21 mouse cellular contexts compared by ENCODE assay signal in the genomic region with DNA sequence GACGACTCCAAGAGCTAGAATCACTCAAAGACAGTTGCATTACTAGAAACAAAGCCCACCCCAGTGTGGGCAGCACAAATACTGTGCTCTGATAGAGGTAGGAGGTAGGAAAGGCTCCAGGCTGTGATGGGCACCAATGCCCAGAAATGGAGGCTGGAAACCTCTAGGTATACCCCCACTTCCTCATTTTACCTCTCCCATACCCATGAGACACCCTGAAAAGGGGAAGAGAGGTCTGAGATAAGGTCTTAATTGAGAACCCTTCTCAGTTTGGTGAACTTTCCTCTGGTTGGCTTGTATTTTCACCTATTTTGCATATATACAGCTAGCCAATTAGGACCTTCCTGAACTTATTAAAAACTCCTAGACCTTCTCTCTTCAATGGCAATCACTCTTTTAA. TPM values are rescaled to one million over a fixed set of nuclear protein-coding genes. Genes with fewer than 3 reads are reported as not detected.
DNase-seq lines count a peak whose midpoint lies in the region; ATAC-seq and TF ChIP-seq lines count a peak whose summit lies in the region.
"Had no signal": no experiment of that assay in that cellular context is flagged by ENCODE, and none has a peak within 500 bp of the region (broad histone marks: within the 10 kb centered on the region; RNA-seq: fewer than 3 reads in every experiment).

No protein-coding gene starts in this region.

- no peak for TF ChIP-seq EP300 in CH12.LX (IDR thresholded peaks at IDR 0.05; ENCODE audit: low read length)

- no peak for DNase-seq in lung, postnatal 4 days
- DNase-seq in CH12.LX (ENCODE audit: extremely low read depth) = peak; percentile 25
- DNase-seq in urinary bladder, postnatal 10 days (ENCODE audit: low spot score) = no peak
- no peak for DNase-seq in adrenal gland, postnatal 4 days (ENCODE audit: low spot score in 2 of 2)
- DNase-seq: adrenal gland, adult 2 months; adrenal gland, postnatal 25 days; cerebellum, adult 2 months; cerebellum, postnatal 10 days; gastrocnemius, postnatal 10 days; heart, postnatal 4 days had no signal

- peaks cover 9% of the 10 kb centered on the region; the same call in 1 of the 2 replicates for H3K27me3 ChIP-seq in lung, embryonic 15.5 days
- no peaks in the 10 kb centered on the region for H3K27me3 ChIP-seq in CH12.LX (replicated peaks)

- no peaks in the 10 kb centered on the region for H3K9me3 ChIP-seq in lung, embryonic 15.5 days
- peaks cover 7% of the 10 kb centered on the region for H3K9me3 ChIP-seq in CH12.LX (replicated peaks; ENCODE audit: low read length)
- H3K9me3 ChIP-seq: embryonic facial prominence, embryonic 12.5 days; forebrain, embryonic 12.5 days; heart, embryonic 13.5 days; hindbrain, embryonic 13.5 days had no signal

- H3K9ac ChIP-seq in lung, embryonic 15.5 days = no peak overlapping the region
- H3K9ac ChIP-seq in CH12.LX (ENCODE audit: insufficient read depth, low read depth) = no peak overlapping the region
- H3K9ac ChIP-seq: embryonic facial prominence, embryonic 12.5 days; forebrain, embryonic 12.5 days; heart, embryonic 13.5 days; hindbrain, embryonic 13.5 days had no signal

- no peak for TF ChIP-seq RAD21 in CH12.LX (IDR thresholded peaks at IDR 0.05; ENCODE audit: low read depth, low read length)

- no peak for TF ChIP-seq POLR2A in CH12.LX (IDR thresholded peaks at IDR 0.05; ENCODE audit: low read depth, low read length)

- H3K27ac ChIP-seq in lung, embryonic 15.5 days = peak overlapping the region; percentile 84; the same call in 1 of the 2 replicates
- no peak overlapping the region for H3K27ac ChIP-seq in CH12.LX (ENCODE audit: insufficient read depth, low read depth)
- H3K27ac ChIP-seq: embryonic facial prominence, embryonic 12.5 days; forebrain, embryonic 12.5 days; heart, embryonic 13.5 days; hindbrain, embryonic 13.5 days; hindbrain, postnatal 0 days had no signal

- WGBS in lung, embryonic 15.5 days = 52% methylated on average over 1 of the region's 1 CpGs

- in situ Hi-C loops in CH12.LX (cut with MboI; ENCODE audit: low pct_ligation_motif_present, low pct_unique_long_range_greater_than_20kb, low sequenced_read_pairs) = no loop called here

- peaks cover 5% of the 10 kb centered on the region for H3K4me1 ChIP-seq in lung, embryonic 15.5 days
- H3K4me1 ChIP-seq in CH12.LX (ENCODE audit: control insufficient read depth in 1 of 2, insufficient read depth in 2 of 2) = peaks cover 0 to 9% of the 10 kb centered on the region in 2 experiments; a peak in 1 of 4 replicates

- dilution Hi-C loops in CH12.LX (cut with MboI; ENCODE audit: extremely low pct_ligation_motif_present, extremely low pct_unique_long_range_greater_than_20kb, low sequenced_read_pairs) = no loop called here

- H3K36me3 ChIP-seq in lung, embryonic 15.5 days = no peaks in the 10 kb centered on the region
- H3K36me3 ChIP-seq in CH12.LX (replicated peaks in 1 of 2; ENCODE audit: control insufficient read depth in 1 of 2, insufficient read depth in 1 of 2, low read length in 1 of 2) = no peaks in the 10 kb centered on the region
- H3K36me3 ChIP-seq: embryonic facial prominence, embryonic 12.5 days; forebrain, embryonic 12.5 days; heart, embryonic 13.5 days; hindbrain, embryonic 13.5 days had no signal

- no peaks in the 10 kb centered on the region for H3K79me2 ChIP-seq in CH12.LX (replicated peaks; ENCODE audit: control insufficient read depth, extremely low read depth, insufficient read depth, poor library complexity, severe bottlenecking)

- no peak overlapping the region for H3K4me3 ChIP-seq in lung, embryonic 15.5 days
- H3K4me3 ChIP-seq in CH12.LX (replicated peaks in 1 of 3; ENCODE audit: low read depth in 2 of 3, low read length in 2 of 3, poor library complexity in 1 of 3) = no peak overlapping the region
- H3K4me3 ChIP-seq: embryonic facial prominence, embryonic 12.5 days; forebrain, embryonic 12.5 days; heart, embryonic 13.5 days; hindbrain, embryonic 13.5 days had no signal

- no peak overlapping the region for H3K4me2 ChIP-seq in lung, embryonic 15.5 days
- H3K4me2 ChIP-seq in CH12.LX (ENCODE audit: insufficient read depth, low read depth, poor library complexity, severe bottlenecking) = no peak overlapping the region
- H3K4me2 ChIP-seq: embryonic facial prominence, embryonic 12.5 days; forebrain, embryonic 12.5 days; heart, embryonic 13.5 days; hindbrain, embryonic 13.5 days had no signal

- ATAC-seq in lung, embryonic 15.5 days (ENCODE audit: borderline replicate concordance, extremely low read depth, low FRiP score, low TSS enrichment) = no peak
- ATAC-seq in granulocyte monocyte progenitor cell, adult 5-6 weeks (replicated peaks; ENCODE audit: poor library complexity, severe bottlenecking) = peak; percentile 87
- 0 out of 2 replicates have a peak, but pooled peaks have one; percentile 24 for ATAC-seq in neutrophil, adult 5-6 weeks (ENCODE audit: extremely low read depth, insufficient number of reproducible peaks, low FRiP score, poor library complexity, severe bottlenecking)
- no peak for ATAC-seq in monocyte, adult 5-6 weeks (replicated peaks; ENCODE audit: insufficient number of reproducible peaks, low FRiP score, low TSS enrichment, poor library complexity, severe bottlenecking)
- ATAC-seq: CD4-positive, CD25-positive, alpha-beta regulatory T cell, adult 4 months; forebrain, embryonic 16.5 days; hindbrain, postnatal 0 days had no signal

- no peak for TF ChIP-seq CTCF in CH12.LX (conservative IDR thresholded peaks at IDR 0.05 in 1 of 2, IDR thresholded peaks at IDR 0.05 in 1 of 2; ENCODE audit: low read depth in 2 of 2, low read length in 2 of 2)

TF ChIP-seq in CH12.LX, 34 proteins besides CTCF, POLR2A, EP300 and RAD21:
- TF ChIP-seq ZNF384 (IDR thresholded peaks at IDR 0.05; ENCODE audit: low read depth, low read length) (no peak), ZMIZ1 (IDR thresholded peaks at IDR 0.05; ENCODE audit: low read depth, low read length) (no peak), MYC (IDR thresholded peaks at IDR 0.05; ENCODE audit: low read depth, low read length) (no peak), USF2 (conservative IDR thresholded peaks at IDR 0.05; ENCODE audit: low read depth, low read length) (no peak), ETS1 (conservative IDR thresholded peaks at IDR 0.05; ENCODE audit: low read depth, low read length) (no peak), UBTF (IDR thresholded peaks at IDR 0.05; ENCODE audit: low read depth, low read length) (no peak), HCFC1 (IDR thresholded peaks at IDR 0.05; ENCODE audit: low read depth, low read length) (no peak), MAFK (IDR thresholded peaks at IDR 0.05; ENCODE audit: insufficient replicate concordance, low read length) (no peak)

RNA-seq across cellular contexts. Expression of a gene that starts 2.4 kb away (rescaled TPM):
- polyA plus RNA-seq in lung, embryonic 15.5 days (2015; fragmentation: Nextera tagmentation; extraction: Ambion mirVana) = 7.9 and 9.8 TPM in 2 replicates
- total RNA-seq in CH12.LX (2012; rRNA removed) (not detected in 2 replicates), CH12.LX (2014; rRNA removed) (not detected in 2 replicates)
- not detected in 2 replicates for polyA plus RNA-seq in CH12.LX (2012; ENCODE audit: insufficient read length, low read depth)
- total RNA-seq in granulocyte monocyte progenitor cell, adult 5-6 weeks (2014; fragmentation: Nextera tagmentation) = not detected in 2 replicates
- total RNA-seq in granulocyte monocyte progenitor cell, adult 5-6 weeks (2017) = not detected in 2 replicates
- total RNA-seq in neutrophil, adult 5-6 weeks (2017) = not detected in 2 replicates
- total RNA-seq in monocyte, adult 5-6 weeks (2017) = 0.49 to 0.53 TPM in 2 of 3 replicates, not detected in the other
- 10 to 100 TPM; 26.9 to 28.7 TPM for total RNA-seq in adrenal gland, postnatal 4 days (2021)
- polyA plus RNA-seq: CD4-positive, CD25-positive, alpha-beta regulatory T cell, adult 4 months had no signal

Comparison
In these comparisons a context has a peak if more than half of its experiments do, and no peak if none do; other contexts are left out.
1. ATAC-seq: peak in granulocyte monocyte progenitor cell, adult 5-6 weeks (single experiment) and neutrophil, adult 5-6 weeks (single experiment); none in lung, embryonic 15.5 days (single experiment) and monocyte, adult 5-6 weeks (single experiment).
2. RNA of a gene that starts 2.4 kb away (total RNA-seq): 26.9 to 28.7 TPM in adrenal gland, postnatal 4 days; not detected in CH12.LX, not detected in granulocyte monocyte progenitor cell, adult 5-6 weeks, not detected in neutrophil, adult 5-6 weeks and 0.49 to 0.53 TPM in monocyte, adult 5-6 weeks; every median in the first group is over 10 times any median in the second.